Mouse (Mus musculus) spleen, adult 2 months (tissue): ENCODE measurements around the gene Nup62. TPM values are rescaled to one million over a fixed set of nuclear protein-coding genes. Genes with fewer than 3 reads are reported as not detected.
A peak's percentile ranks its signal among the peaks of the same experiment; 100 is the strongest.

Experiments
- DNase-seq, 2 experiments: peaks; one replicate each; pipeline versions ENCODE4 v3.0.0 to v3.0.0-alpha.2; 2012 to 2021; ENCODE audit warnings: low spot score in 2 of 2, low read depth in 1 of 2
- H3K27ac ChIP-seq: fragments of 200-500 bp; 2 replicates; pipeline ENCODE4 v1.5.1; 2012; ENCODE audit warnings: low read length, inconsistent platforms; ENCODE audit not compliant: insufficient read depth
- H3K27me3 ChIP-seq: fragments of 200-500 bp; 2 replicates; pipeline ENCODE4 v1.6.1; 2012; ENCODE audit warnings: mild to moderate bottlenecking, moderate library complexity, low read length, inconsistent platforms; ENCODE audit not compliant: control insufficient read depth, insufficient read depth
- H3K36me3 ChIP-seq: fragments of 200-500 bp; 2 replicates; pipeline ENCODE4 v1.6.1; 2012; ENCODE audit warnings: mild to moderate bottlenecking, low read length, inconsistent platforms; ENCODE audit not compliant: control insufficient read depth, insufficient read depth
- H3K4me1 ChIP-seq: fragments of 200-500 bp; 2 replicates; pipeline ENCODE4 v1.6.1; 2011; ENCODE audit warnings: inconsistent platforms; ENCODE audit not compliant: control insufficient read depth, insufficient read depth, insufficient read length
- H3K4me3 ChIP-seq: fragments of 200-500 bp; 2 replicates; pipeline ENCODE4 v1.5.1; 2011; ENCODE audit warnings: mild to moderate bottlenecking, inconsistent platforms; ENCODE audit not compliant: insufficient read depth, insufficient read length; ENCODE audit errors: extremely low read depth
- CTCF ChIP-seq: fragments of 200-500 bp; IDR thresholded peaks from 2 replicates; pipeline ENCODE4 v1.5.1; 2011; ENCODE audit warnings: mild to moderate bottlenecking, inconsistent platforms; ENCODE audit not compliant: insufficient read depth, insufficient read length, insufficient replicate concordance; ENCODE audit errors: extremely low read depth
- POLR2A ChIP-seq: fragments of 200-500 bp; IDR thresholded peaks from 2 replicates; pipeline ENCODE4 v1.6.1; 2011; ENCODE audit warnings: low read depth, low read length, inconsistent platforms
- WGBS: fragments of 180-500 bp; shearing (Covaris S2); methylation state at CpG from one replicate; pipeline ENCODE4 v1.1.7; 2018; 5-methylcytosine and 5-hydroxymethylcytosine counted together
- polyA plus RNA-seq: library from polyadenylated mRNA; depleted of rRNA; stranded (reverse); fragments of >200 nt; gene quantifications from 2 replicates; pipeline ENCODE4 v1.2.3, GENCODE M21; 2012

Gene Nup62
- polyA plus RNA-seq, 1 experiment = 43.8 TPM

DNA sequence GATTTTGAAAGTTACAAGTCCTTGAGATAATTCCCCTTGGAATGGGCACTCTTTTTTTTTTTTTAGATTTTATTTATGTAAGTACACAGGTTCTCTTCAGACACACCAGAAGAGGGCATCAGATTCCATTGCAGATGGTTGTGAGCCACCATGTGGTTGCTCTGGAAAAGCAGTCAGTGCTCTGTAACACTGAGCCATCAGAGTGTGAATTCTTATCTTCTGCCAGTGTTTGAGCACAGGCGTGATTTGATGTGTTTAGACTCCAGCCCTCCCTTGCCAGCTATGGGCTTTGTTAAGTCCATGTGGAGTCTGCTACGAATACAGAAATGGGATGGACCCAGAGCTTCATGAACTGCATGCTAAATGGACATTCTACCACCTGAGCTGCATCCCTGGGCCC is 2.3 kb downstream of the Nup62 start:
- no peak for TF ChIP-seq CTCF
- TF ChIP-seq POLR2A = no peak
- Histone ChIP-seq H3K36me3 (no peaks in the 10 kb centered on the region), H3K27ac (no peak overlapping the region), H3K4me1 (peaks cover 10% of the 10 kb centered on the region), H3K27me3 (no peaks in the 10 kb centered on the region), H3K4me3 (no peak overlapping the region)
- WGBS = 49% methylated on average over 2 of the region's 2 CpGs
- peak in 1 of 2 experiments; percentile 1 for DNase-seq

DNA sequence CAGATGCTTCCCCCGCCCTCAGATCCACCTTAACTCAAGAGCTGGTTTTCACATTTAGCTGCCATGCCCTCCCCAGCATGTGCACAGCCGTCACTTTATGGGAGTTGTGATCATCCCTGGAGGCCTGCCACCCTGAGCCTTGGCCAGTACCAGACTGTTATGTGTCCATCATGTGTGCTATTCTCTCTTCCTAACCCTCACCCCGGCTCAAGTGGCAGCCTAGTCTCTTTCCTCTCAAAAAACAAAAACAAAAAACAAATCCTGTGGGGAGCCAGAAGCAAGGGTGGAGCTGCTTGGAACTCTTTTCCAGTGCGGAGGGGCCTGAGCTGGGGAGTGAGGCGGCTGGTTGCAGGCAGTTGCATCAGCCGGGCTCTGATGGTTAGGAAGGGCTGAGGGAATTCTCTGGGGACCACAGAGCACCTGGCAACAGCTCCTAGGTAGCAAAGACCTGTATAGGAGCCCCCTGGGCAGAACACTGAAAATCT is 2.9 kb downstream of the Nup62 start:
- H3K36me3 ChIP-seq = no peaks in the 10 kb centered on the region
- H3K4me1 ChIP-seq = peaks cover 10% of the 10 kb centered on the region
- peak in 1 of 2 experiments; percentile 2 for DNase-seq
- no peak for TF ChIP-seq POLR2A
- no peak overlapping the region for H3K4me3 ChIP-seq
- H3K27ac ChIP-seq = no peak overlapping the region
- H3K27me3 ChIP-seq = no peaks in the 10 kb centered on the region
- WGBS = 48% methylated on average over 6 of the region's 6 CpGs

DNA sequence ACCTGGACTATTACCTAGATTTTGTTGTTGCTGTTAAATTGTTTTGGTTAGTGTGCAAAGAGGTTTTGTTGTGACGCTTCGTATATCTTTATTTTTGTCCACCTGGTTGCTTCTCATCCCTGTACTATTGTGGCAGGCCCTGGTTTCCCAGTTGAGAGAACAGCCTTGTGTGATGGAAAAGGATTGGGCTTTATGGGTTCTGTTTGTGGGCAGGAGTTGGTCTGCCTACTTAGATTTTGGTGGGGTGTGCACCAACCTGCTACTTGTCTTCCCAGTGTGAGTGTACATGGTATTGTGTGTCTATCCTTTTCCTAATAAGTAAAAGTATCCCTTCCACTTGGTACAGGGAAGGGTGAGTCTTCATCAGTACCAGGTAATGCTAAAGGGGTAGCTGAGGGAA is 3.5 kb downstream of the Nup62 start:
- no peak overlapping the region for H3K27ac ChIP-seq
- H3K4me3 ChIP-seq = no peak overlapping the region
- peaks cover 10% of the 10 kb centered on the region for H3K4me1 ChIP-seq
- no peak for DNase-seq
- H3K27me3 ChIP-seq = no peaks in the 10 kb centered on the region
- H3K36me3 ChIP-seq = no peaks in the 10 kb centered on the region
- TF ChIP-seq POLR2A (no peak), CTCF (no peak)
- WGBS = 92% methylated on average over 2 of the region's 2 CpGs

DNA sequence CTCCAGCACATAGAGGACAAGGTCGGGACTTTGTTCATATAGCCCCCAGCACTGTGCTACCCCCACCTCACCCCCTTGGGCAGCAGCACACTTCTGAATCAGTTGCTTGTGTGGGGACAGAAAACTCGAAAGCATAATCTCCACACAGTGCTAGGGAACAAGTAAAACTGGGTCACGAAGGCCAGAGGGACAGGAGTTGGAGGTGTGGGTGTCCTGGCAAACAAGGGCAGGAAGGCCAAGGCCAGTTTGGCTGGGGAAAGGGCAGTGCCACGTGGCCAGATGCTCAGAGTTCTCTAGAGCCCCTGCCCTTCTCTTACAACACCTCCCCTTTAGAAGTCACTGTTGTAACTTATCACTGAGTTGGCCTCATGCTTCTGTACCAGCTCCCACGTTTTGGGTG is 4.0 kb downstream of the Nup62 start:
- H3K27ac ChIP-seq = no peak overlapping the region
- no peaks in the 10 kb centered on the region for H3K36me3 ChIP-seq
- no peak overlapping the region for H3K4me3 ChIP-seq
- no peaks in the 10 kb centered on the region for H3K27me3 ChIP-seq
- TF ChIP-seq POLR2A = no peak
- H3K4me1 ChIP-seq = peaks cover 10% of the 10 kb centered on the region
- WGBS = 51% methylated on average over 5 of the region's 5 CpGs
- peak in 1 of 2 experiments; percentile 1 for DNase-seq

DNA sequence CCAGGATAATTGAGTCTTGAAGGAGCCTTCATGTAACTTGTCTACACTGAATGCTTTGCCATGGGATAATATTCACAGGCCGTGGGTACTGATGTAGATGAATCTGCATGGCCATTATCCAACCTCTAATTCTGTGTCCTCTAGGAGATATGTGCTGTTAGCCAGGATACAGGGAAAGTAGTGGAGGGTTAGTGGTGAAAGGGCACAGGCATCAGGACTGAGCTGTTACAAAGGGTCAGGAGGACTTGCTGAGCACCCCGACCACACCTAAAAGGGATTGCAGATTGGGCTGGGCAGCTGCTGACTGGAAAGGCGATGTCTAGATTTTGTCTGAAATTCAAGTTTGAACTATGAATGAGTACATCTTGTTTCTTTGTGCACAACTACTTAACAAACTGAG is 4.6 kb downstream of the Nup62 start:
- WGBS = 76% methylated on average over 3 of the region's 3 CpGs
- H3K27me3 ChIP-seq = no peaks in the 10 kb centered on the region
- H3K36me3 ChIP-seq = no peaks in the 10 kb centered on the region
- H3K27ac ChIP-seq = no peak overlapping the region
- DNase-seq = peak in 1 of 2 experiments; percentile 1
- TF ChIP-seq POLR2A (no peak), CTCF (no peak)
- no peak overlapping the region for H3K4me3 ChIP-seq
- H3K4me1 ChIP-seq = peaks cover 6% of the 10 kb centered on the region

DNA sequence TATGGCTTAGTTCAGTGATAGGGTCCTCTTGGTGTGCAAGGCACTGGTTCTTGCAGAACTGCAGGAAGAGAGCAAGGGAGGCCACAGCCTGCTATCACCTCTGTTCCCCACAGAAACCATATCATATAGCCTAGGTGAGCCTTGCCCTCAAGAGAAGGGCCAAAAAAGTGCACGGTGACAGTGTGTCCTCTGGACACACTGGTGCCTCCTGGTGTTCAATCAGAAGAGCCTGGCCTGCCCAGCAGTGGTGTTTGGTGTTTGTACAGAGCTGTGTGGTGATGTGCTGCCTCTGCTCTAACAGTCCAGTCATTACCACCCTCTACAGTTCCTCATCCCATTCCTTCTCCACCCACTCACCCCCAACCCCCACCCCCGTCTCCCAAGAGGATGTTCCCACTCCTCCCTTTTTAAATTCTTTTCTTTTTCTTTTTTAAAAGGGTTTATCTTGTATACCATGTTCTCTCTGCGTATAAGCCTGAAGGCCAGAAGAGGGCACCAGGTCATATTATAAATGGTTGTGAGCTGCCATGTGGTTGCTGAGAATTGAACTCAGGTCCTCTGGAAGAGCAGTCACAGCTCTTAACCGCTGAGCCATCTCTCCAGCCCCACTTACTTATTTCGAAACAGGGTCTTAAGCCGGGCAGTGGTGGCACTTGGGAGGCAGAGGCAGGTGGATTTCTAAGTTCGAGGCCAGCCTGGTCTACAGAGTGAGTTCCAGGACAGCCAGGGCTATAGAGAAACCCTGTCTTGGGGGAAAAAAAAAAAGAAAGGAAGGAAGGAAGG is 6.0 kb downstream of the Nup62 start:
- 80% methylated on average over 7 of the region's 7 CpGs for WGBS
- H3K4me3 ChIP-seq = no peak overlapping the region
- no peak overlapping the region for H3K27ac ChIP-seq
- peak in 1 of 2 experiments; percentile 7 for DNase-seq
- no peaks in the 10 kb centered on the region for H3K27me3 ChIP-seq
- peaks cover 15% of the 10 kb centered on the region for H3K4me1 ChIP-seq
- H3K36me3 ChIP-seq = no peaks in the 10 kb centered on the region
- no peak for TF ChIP-seq POLR2A
- peak; percentile 15; the same call in 1 of the 2 replicates for TF ChIP-seq CTCF

DNA sequence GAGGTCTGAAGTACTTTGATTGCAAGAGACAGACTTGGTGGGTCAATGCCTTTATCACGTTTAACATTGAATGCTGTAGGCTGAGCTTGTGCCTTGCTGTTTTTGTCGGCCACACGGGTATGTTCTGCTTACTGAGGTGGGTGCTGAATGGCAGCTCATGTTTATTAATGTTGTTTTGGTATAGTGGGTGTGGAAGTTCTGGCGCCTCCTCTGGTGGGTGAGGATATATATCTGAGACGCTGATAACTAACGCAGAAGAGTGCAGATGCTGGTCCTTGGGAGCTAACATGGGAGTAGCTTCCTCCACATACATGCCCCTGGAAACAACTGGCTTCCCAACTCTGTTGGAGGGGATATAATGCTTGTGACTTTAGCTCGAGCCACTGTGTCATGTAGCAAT is 7.5 kb downstream of the Nup62 start:
- TF ChIP-seq POLR2A = no peak
- TF ChIP-seq CTCF = no peak
- no peak for DNase-seq
- no peaks in the 10 kb centered on the region for H3K27me3 ChIP-seq
- no peak overlapping the region for H3K27ac ChIP-seq
- H3K4me3 ChIP-seq = no peak overlapping the region
- H3K4me1 ChIP-seq = peaks cover 22% of the 10 kb centered on the region; the same call in 1 of the 2 replicates
- peaks cover 1% of the 10 kb centered on the region; the same call in 1 of the 2 replicates for H3K36me3 ChIP-seq
- 51% methylated on average over 7 of the region's 7 CpGs for WGBS
